Mouse (Mus musculus) heart, embryonic 11.5 days (tissue): ENCODE results near the gene Vamp5. TPM values are rescaled to one million over a fixed set of nuclear protein-coding genes. Genes with fewer than 3 reads are reported as not detected.

Source experiments
- ATAC-seq: fragments of 200-750 bp; cut with Nextera tagmentation; replicated peaks from 2 replicates; pipeline ENCODE4 v1.8.0; 2017; ENCODE audit warnings: moderate library complexity; ENCODE audit not compliant: insufficient number of reproducible peaks, low FRiP score, low TSS enrichment
- H3K27ac ChIP-seq: fragments of 300-500 bp; sonication (generic); 2 replicates; pipeline ENCODE4 v1.5.1; 2014; ENCODE audit warnings: mild to moderate bottlenecking, low read depth, low read length
- H3K27me3 ChIP-seq: fragments of 300-500 bp; sonication (generic); 2 replicates; pipeline ENCODE4 v1.6.1; 2014; ENCODE audit warnings: mild to moderate bottlenecking, low read length, mixed read lengths; ENCODE audit not compliant: control insufficient read depth, insufficient read depth
- H3K36me3 ChIP-seq: fragments of 300-500 bp; sonication (generic); 2 replicates; pipeline ENCODE4 v1.6.1; 2014; ENCODE audit warnings: mild to moderate bottlenecking, low read length, moderate library complexity, mixed read lengths; ENCODE audit not compliant: control insufficient read depth, insufficient read depth
- H3K4me1 ChIP-seq: fragments of 300-500 bp; sonication (generic); 2 replicates; pipeline ENCODE4 v1.6.1; 2014; ENCODE audit warnings: low read length; ENCODE audit not compliant: control insufficient read depth, insufficient read depth
- H3K4me2 ChIP-seq: fragments of 300-500 bp; sonication (generic); 2 replicates; pipeline ENCODE4 v1.6.1; 2014; ENCODE audit warnings: mild to moderate bottlenecking, moderate library complexity
- H3K4me3 ChIP-seq: fragments of 300-500 bp; sonication (generic); 2 replicates; pipeline ENCODE4 v1.5.1; 2014; ENCODE audit warnings: low read depth, low read length
- H3K9ac ChIP-seq: fragments of 300-500 bp; sonication (generic); 2 replicates; pipeline ENCODE4 v1.6.1; 2014; ENCODE audit warnings: mild to moderate bottlenecking, low read depth, low read length, moderate library complexity
- H3K9me3 ChIP-seq: fragments of 300-500 bp; sonication (generic); replicated peaks from 2 replicates; pipeline ENCODE4 v1.6.1; 2016; ENCODE audit warnings: low read length; ENCODE audit not compliant: control insufficient read depth
- WGBS: fragments of 180-500 bp; shearing (Covaris S2); extraction: QIAGEN DNeasy Blood & Tissue Kit; methylation state at CpG from one replicate; pipeline ENCODE4 v1.1.7; 2014; ENCODE audit not compliant: insufficient replicate concordance; 5-methylcytosine and 5-hydroxymethylcytosine counted together
- polyA plus RNA-seq: library from polyadenylated mRNA; unstranded; fragments of >200 nt; fragmentation: Nextera tagmentation; extraction: Ambion mirVana; gene quantifications from 2 replicates; pipeline ENCODE4 v1.2.1, GENCODE M21; 2014

Vamp5 gene
- polyA plus RNA-seq, 1 experiment from 2014 or later, result 55.3 TPM

- WGBS, result 96% methylated on average over 2 of the region's 2 CpGs
- H3K9ac ChIP-seq, result no peak overlapping the region
These were observed 6.3 kb upstream of the Vamp5 start for GRCm38 (mm10) chr6:72386561-72386960.

GRCm38 (mm10) chr6:72385258-72385657 is 5.0 kb upstream of the Vamp5 start:
- no peak for ATAC-seq
- H3K4me1 ChIP-seq, result peaks cover 16% of the 10 kb centered on the region
- no peaks in the 10 kb centered on the region for H3K27me3 ChIP-seq
- no peak overlapping the region for H3K4me3 ChIP-seq
- 61% methylated on average over 4 of the region's 4 CpGs for WGBS
- no peak overlapping the region for H3K9ac ChIP-seq
- no peak overlapping the region for H3K27ac ChIP-seq
- no peaks in the 10 kb centered on the region for H3K9me3 ChIP-seq
- peaks cover 10% of the 10 kb centered on the region for H3K36me3 ChIP-seq
- no peak overlapping the region for H3K4me2 ChIP-seq

More at GRCm38 (mm10) chr6:72386561-72386960, 6.3 kb upstream of the Vamp5 start:
- peaks cover 10% of the 10 kb centered on the region for H3K36me3 ChIP-seq
- no peak for ATAC-seq
- peaks cover 16% of the 10 kb centered on the region for H3K4me1 ChIP-seq
- no peak overlapping the region for H3K27ac ChIP-seq
- no peaks in the 10 kb centered on the region for H3K27me3 ChIP-seq
- no peak overlapping the region for H3K4me3 ChIP-seq
- H3K9me3 ChIP-seq, result no peaks in the 10 kb centered on the region
- no peak overlapping the region for H3K4me2 ChIP-seq

- no peaks in the 10 kb centered on the region for H3K9me3 ChIP-seq
- H3K27ac ChIP-seq, result no peak overlapping the region
- H3K27me3 ChIP-seq, result no peaks in the 10 kb centered on the region
- peaks cover 9% of the 10 kb centered on the region; the same call in 1 of the 2 replicates for H3K4me1 ChIP-seq
- H3K36me3 ChIP-seq, result peaks cover 10% of the 10 kb centered on the region
- WGBS, result 84% methylated on average over 7 of the region's 7 CpGs
- H3K4me2 ChIP-seq, result no peak overlapping the region
- H3K9ac ChIP-seq, result no peak overlapping the region
- 0 out of 2 replicates have a peak, but pooled peaks have one; percentile 27 for ATAC-seq
- no peak overlapping the region for H3K4me3 ChIP-seq
These were observed 3.7 kb upstream of the Vamp5 start for GRCm38 (mm10) chr6:72383952-72384351.

- Histone ChIP-seq H3K9ac (no peak overlapping the region), H3K9me3 (no peaks in the 10 kb centered on the region), H3K27me3 (no peaks in the 10 kb centered on the region), H3K27ac (no peak overlapping the region), H3K4me1 (0 out of 2 replicates have a peak, but pooled peaks cover 2% of the 10 kb centered on the region), H3K4me3 (no peak overlapping the region), H3K4me2 (no peak overlapping the region), H3K36me3 (peaks cover 10% of the 10 kb centered on the region)
- WGBS, result 83% methylated on average over 6 of the region's 6 CpGs
- no peak for ATAC-seq
These were observed 3.0 kb upstream of the Vamp5 start for GRCm38 (mm10) chr6:72383142-72383820.

GRCm38 (mm10) chr6:72382494-72382893 is 2.2 kb upstream of the Vamp5 start:
- H3K9ac ChIP-seq, result no peak overlapping the region
- ATAC-seq, result no peak
- H3K4me1 ChIP-seq, result no peaks in the 10 kb centered on the region
- H3K27me3 ChIP-seq, result no peaks in the 10 kb centered on the region
- no peak overlapping the region for H3K4me2 ChIP-seq
- H3K36me3 ChIP-seq, result peaks cover 8% of the 10 kb centered on the region
- no peak overlapping the region for H3K4me3 ChIP-seq
- WGBS, result 79% methylated on average over 6 of the region's 6 CpGs
- H3K9me3 ChIP-seq, result no peaks in the 10 kb centered on the region
- H3K27ac ChIP-seq, result no peak overlapping the region

- Histone ChIP-seq H3K36me3 (0 out of 2 replicates have a peak, but pooled peaks cover 1% of the 10 kb centered on the region), H3K9ac (peak overlapping the region; percentile 75), H3K9me3 (no peaks in the 10 kb centered on the region), H3K27ac (peak overlapping the region; percentile 78), H3K4me3 (peak overlapping the region; percentile 62), H3K4me1 (no peaks in the 10 kb centered on the region), H3K27me3 (no peaks in the 10 kb centered on the region), H3K4me2 (peak overlapping the region; percentile 75)
- WGBS, result 37% methylated on average over 7 of the region's 7 CpGs
- 0 out of 2 replicates have a peak, but pooled peaks have one; percentile 7 for ATAC-seq
These were observed 714 bp downstream of the Vamp5 start for GRCm38 (mm10) chr6:72379377-72380130.

GRCm38 (mm10) chr6:72378510-72379234 is 1.6 kb downstream of the Vamp5 start:
- ATAC-seq, result no peak
- Histone ChIP-seq H3K4me1 (peaks cover 6% of the 10 kb centered on the region), H3K27me3 (no peaks in the 10 kb centered on the region), H3K9ac (no peak overlapping the region), H3K4me2 (peak overlapping the region; percentile 75; the same call in 1 of the 2 replicates), H3K9me3 (no peaks in the 10 kb centered on the region), H3K4me3 (no peak overlapping the region; the same call in 1 of the 2 replicates), H3K27ac (no peak overlapping the region), H3K36me3 (no peaks in the 10 kb centered on the region)
- WGBS, result 82% methylated on average over 8 of the region's 8 CpGs

GRCm38 (mm10) chr6:72374820-72375563 is 5.3 kb downstream of the Vamp5 start:
- no peak for ATAC-seq
- H3K27me3 ChIP-seq, result no peaks in the 10 kb centered on the region
- 66% methylated on average over 15 of the region's 15 CpGs for WGBS
- no peak overlapping the region; the same call in 1 of the 2 replicates for H3K4me2 ChIP-seq
- H3K27ac ChIP-seq, result no peak overlapping the region
- no peak overlapping the region for H3K9ac ChIP-seq
- H3K4me3 ChIP-seq, result no peak overlapping the region
- H3K36me3 ChIP-seq, result no peaks in the 10 kb centered on the region
- peaks cover 20% of the 10 kb centered on the region for H3K4me1 ChIP-seq
- no peaks in the 10 kb centered on the region for H3K9me3 ChIP-seq
